Mouse (Mus musculus): ENCODE results near the gene H2-Ab1. TPM values are rescaled to one million over a fixed set of nuclear protein-coding genes. Genes with fewer than 3 reads are reported as not detected.

H2-Ab1 gene
- total RNA-seq, 1 experiment from 2014 or later = 2,894 TPM

Other genes starting within 250 kb of the H2-Ab1 start
- 14.8 and 24.3 TPM in 2 replicates for gene Ring1, start 233.0 kb upstream of the H2-Ab1 start, total RNA-seq (2017)
- gene H2-Ke6, start 229.6 kb upstream of the H2-Ab1 start, total RNA-seq (2017) = 89.7 and 114 TPM in 2 replicates
- gene Slc39a7, start 226.0 kb upstream of the H2-Ab1 start, total RNA-seq (2017) = 65.5 and 69.1 TPM in 2 replicates
- gene Rxrb, start 225.9 kb upstream of the H2-Ab1 start, total RNA-seq (2017) = 65.3 and 70.2 TPM in 2 replicates
- gene Col11a2, start 218.3 kb upstream of the H2-Ab1 start, total RNA-seq (2017) = 10.4 and 13.0 TPM in 2 replicates
- gene H2-Oa, start 165.3 kb upstream of the H2-Ab1 start, total RNA-seq (2017) = 119 and 138 TPM in 2 replicates
- 221 and 234 TPM in 2 replicates for gene H2-DMa, start 138.1 kb upstream of the H2-Ab1 start, total RNA-seq (2017)
- 714 and 721 TPM in 2 replicates for gene Brd2, start 135.1 kb upstream of the H2-Ab1 start, total RNA-seq (2017)
- 699 and 729 TPM in 2 replicates for gene H2-DMb2, start 114.4 kb upstream of the H2-Ab1 start, total RNA-seq (2017)
- 278 and 300 TPM in 2 replicates for gene H2-DMb1, start 104.6 kb upstream of the H2-Ab1 start, total RNA-seq (2017)
- 221 and 235 TPM in 2 replicates for gene Tap1, start 70.1 kb upstream of the H2-Ab1 start, total RNA-seq (2017)
- gene Psmb9, start 69.9 kb upstream of the H2-Ab1 start, total RNA-seq (2017) = 132 and 176 TPM in 2 replicates
- gene Psmb8, start 60.0 kb upstream of the H2-Ab1 start, total RNA-seq (2017) = 312 and 336 TPM in 2 replicates
- 108 and 112 TPM in 2 replicates for gene Tap2, start 54.2 kb upstream of the H2-Ab1 start, total RNA-seq (2017)
- 965 and 1,002 TPM in 2 replicates for gene H2-Ob, start 18.8 kb upstream of the H2-Ab1 start, total RNA-seq (2017)
- gene H2-Aa, start 30.1 kb downstream of the H2-Ab1 start, total RNA-seq (2017) = 2,237 and 2,269 TPM in 2 replicates
- 2,076 and 2,332 TPM in 2 replicates for gene H2-Eb1, start 48.2 kb downstream of the H2-Ab1 start, total RNA-seq (2017)
- 52.6 and 54.0 TPM in 2 replicates for gene H2-Eb2, start 68.0 kb downstream of the H2-Ab1 start, total RNA-seq (2017)
- gene Btnl2, start 97.1 kb downstream of the H2-Ab1 start, total RNA-seq (2017) = 10.9 and 11.9 TPM in 2 replicates
- gene Btnl1, start 119.4 kb downstream of the H2-Ab1 start, total RNA-seq (2017) = 0.93 TPM in 1 of 2 replicates, not detected in the other
- gene BC051142, start 141.1 kb downstream of the H2-Ab1 start, total RNA-seq (2017) = 12.5 and 14.0 TPM in 2 replicates
- gene Btnl4, start 219.6 kb downstream of the H2-Ab1 start, total RNA-seq (2017) = not detected in 2 replicates